Mouse (Mus musculus) CH12.LX (cell line): Measurements from ENCODE around the gene Prkag2. TPM values are rescaled to one million over a fixed set of nuclear protein-coding genes. Genes with fewer than 3 reads are reported as not detected.

ENCODE experiments used
- DNase-seq: peaks from one replicate; pipeline ENCODE4 v3.0.0-alpha.2; 2013; ENCODE audit errors: extremely low read depth
- H3K27ac ChIP-seq: 2 replicates; pipeline ENCODE4 v1.5.1; 2012; ENCODE audit warnings: low read depth, mild to moderate bottlenecking, control low read depth, moderate library complexity; ENCODE audit not compliant: insufficient read depth
- H3K27me3 ChIP-seq: replicated peaks from 2 replicates; pipeline ENCODE3; 2012; ENCODE audit warnings: inconsistent platforms
- H3K36me3 ChIP-seq, 2 experiments: replicated peaks in 1 of 2; 2 replicates each; pipeline versions ENCODE3 to v1.6.1; 2012; ENCODE audit warnings: inconsistent platforms in 1 of 2, low read length in 1 of 2, mild to moderate bottlenecking in 1 of 2, mixed read lengths in 1 of 2, moderate library complexity in 1 of 2; ENCODE audit not compliant: control insufficient read depth in 1 of 2, insufficient read depth in 1 of 2
- H3K4me1 ChIP-seq, 2 experiments: 2 replicates each; pipeline ENCODE4 v1.6.1; 2012; ENCODE audit warnings: inconsistent platforms in 1 of 2, moderate library complexity in 1 of 2; ENCODE audit not compliant: insufficient read depth in 2 of 2, control insufficient read depth in 1 of 2
- H3K4me2 ChIP-seq: 2 replicates; pipeline ENCODE4 v1.6.1; 2012; ENCODE audit warnings: low read depth, mild to moderate bottlenecking, control low read depth; ENCODE audit not compliant: poor library complexity, insufficient read depth, severe bottlenecking
- H3K4me3 ChIP-seq, 3 experiments: fragments of 150-350 bp in 1 of 3; sonication (generic) in 1 of 3; replicated peaks in 1 of 3; 2 replicates each; pipeline versions ENCODE3 to v1.5.1; 2011 to 2012; ENCODE audit warnings: low read depth in 2 of 3, low read length in 2 of 3, mild to moderate bottlenecking in 2 of 3, moderate library complexity in 2 of 3, control low read depth in 1 of 3, improper control_type of control experiment in 1 of 3, inconsistent platforms in 1 of 3, mixed read lengths in 1 of 3; ENCODE audit not compliant: poor library complexity in 1 of 3
- H3K79me2 ChIP-seq: replicated peaks from 2 replicates; pipeline ENCODE4 v1.6.1; 2012; ENCODE audit warnings: mild to moderate bottlenecking, moderate library complexity; ENCODE audit not compliant: control insufficient read depth, poor library complexity, insufficient read depth, severe bottlenecking; ENCODE audit errors: extremely low read depth
- H3K9ac ChIP-seq: 2 replicates; pipeline ENCODE4 v1.6.1; 2012; ENCODE audit warnings: low read depth, mild to moderate bottlenecking, control low read depth, moderate library complexity; ENCODE audit not compliant: insufficient read depth
- H3K9me3 ChIP-seq: replicated peaks from 2 replicates; pipeline ENCODE3; 2012; ENCODE audit warnings: low read length, inconsistent platforms, mixed read lengths
- E2F4 ChIP-seq: IDR thresholded peaks from 2 replicates; pipeline ENCODE4 v1.6.1; 2011; ENCODE audit warnings: low read depth, low read length, improper control_type of control experiment; ENCODE audit not compliant: insufficient replicate concordance
- EP300 ChIP-seq: IDR thresholded peaks from 2 replicates; pipeline ENCODE4 v1.6.1; 2011; ENCODE audit warnings: low read length, improper control_type of control experiment
- GABPA ChIP-seq: IDR thresholded peaks from 2 replicates; pipeline ENCODE4 v1.6.1; 2012; ENCODE audit warnings: low read depth, low read length, improper control_type of control experiment, inconsistent platforms; ENCODE audit not compliant: insufficient replicate concordance
- IRF4 ChIP-seq: IDR thresholded peaks from 2 replicates; pipeline ENCODE4 v1.6.1; 2014; ENCODE audit warnings: low read depth, mild to moderate bottlenecking, inconsistent platforms, low read length, improper control_type of control experiment
- KAT2A ChIP-seq: IDR thresholded peaks from 2 replicates; pipeline ENCODE4 v1.6.1; 2012; ENCODE audit warnings: low read length, improper control_type of control experiment, inconsistent platforms; ENCODE audit not compliant: insufficient replicate concordance
- MAX ChIP-seq: IDR thresholded peaks from 2 replicates; pipeline ENCODE4 v1.6.1; 2011; ENCODE audit warnings: low read length, improper control_type of control experiment
- MEF2A ChIP-seq: IDR thresholded peaks from 2 replicates; pipeline ENCODE4 v1.6.1; 2014; ENCODE audit warnings: low read depth, mild to moderate bottlenecking, inconsistent platforms, low read length, improper control_type of control experiment, borderline replicate concordance
- MXI1 ChIP-seq: IDR thresholded peaks from 2 replicates; pipeline ENCODE4 v1.6.1; 2011; ENCODE audit warnings: mild to moderate bottlenecking, low read depth, low read length, improper control_type of control experiment
- NRF1 ChIP-seq: IDR thresholded peaks from 2 replicates; pipeline ENCODE4 v1.6.1; 2014; ENCODE audit warnings: low read depth, mild to moderate bottlenecking, inconsistent platforms, low read length, improper control_type of control experiment, moderate library complexity
- SMC3 ChIP-seq: IDR thresholded peaks from 2 replicates; pipeline ENCODE4 v1.6.1; 2011; ENCODE audit warnings: low read depth, low read length, improper control_type of control experiment
- ZKSCAN1 ChIP-seq: IDR thresholded peaks from 2 replicates; pipeline ENCODE4 v1.6.1; 2012; ENCODE audit warnings: low read depth, inconsistent platforms, low read length, improper control_type of control experiment, borderline replicate concordance
- ZMIZ1 ChIP-seq: IDR thresholded peaks from 2 replicates; pipeline ENCODE4 v1.6.1; 2012; ENCODE audit warnings: low read depth, mild to moderate bottlenecking, inconsistent platforms, low read length, improper control_type of control experiment
- dilution Hi-C: fragments of 300-500 bp; cut with MboI; formaldehyde crosslinking; loops from 2 replicates; pipeline ENCODE4 v1.14.3; 2020; ENCODE audit warnings: low sequenced_read_pairs; ENCODE audit not compliant: extremely low pct_unique_long_range_greater_than_20kb, extremely low pct_ligation_motif_present
- in situ Hi-C: fragments of 300-500 bp; cut with MboI; formaldehyde crosslinking; loops from 3 replicates; pipeline ENCODE4 v1.14.3; 2019; ENCODE audit warnings: low sequenced_read_pairs, low pct_ligation_motif_present, low pct_unique_long_range_greater_than_20kb, mixed read lengths
- polyA plus RNA-seq: library from polyadenylated mRNA; unstranded; fragments of >175 nt; gene quantifications from 2 replicates; pipeline ENCODE4 v1.2.1, GENCODE M21; 2012; ENCODE audit warnings: low read depth; ENCODE audit not compliant: insufficient read length
- total RNA-seq, 2 experiments: library from RNA; depleted of rRNA; stranded (reverse); fragments of 300-350 nt in 1 of 2; fragments of >200 nt in 1 of 2; gene quantifications; 2 replicates each; pipeline ENCODE4 v1.2.3; 2012 to 2014

The Prkag2 gene
- total and polyA plus RNA-seq, 3 experiments, result 4.6 to 21.2 (median 8.8) TPM

DNA sequence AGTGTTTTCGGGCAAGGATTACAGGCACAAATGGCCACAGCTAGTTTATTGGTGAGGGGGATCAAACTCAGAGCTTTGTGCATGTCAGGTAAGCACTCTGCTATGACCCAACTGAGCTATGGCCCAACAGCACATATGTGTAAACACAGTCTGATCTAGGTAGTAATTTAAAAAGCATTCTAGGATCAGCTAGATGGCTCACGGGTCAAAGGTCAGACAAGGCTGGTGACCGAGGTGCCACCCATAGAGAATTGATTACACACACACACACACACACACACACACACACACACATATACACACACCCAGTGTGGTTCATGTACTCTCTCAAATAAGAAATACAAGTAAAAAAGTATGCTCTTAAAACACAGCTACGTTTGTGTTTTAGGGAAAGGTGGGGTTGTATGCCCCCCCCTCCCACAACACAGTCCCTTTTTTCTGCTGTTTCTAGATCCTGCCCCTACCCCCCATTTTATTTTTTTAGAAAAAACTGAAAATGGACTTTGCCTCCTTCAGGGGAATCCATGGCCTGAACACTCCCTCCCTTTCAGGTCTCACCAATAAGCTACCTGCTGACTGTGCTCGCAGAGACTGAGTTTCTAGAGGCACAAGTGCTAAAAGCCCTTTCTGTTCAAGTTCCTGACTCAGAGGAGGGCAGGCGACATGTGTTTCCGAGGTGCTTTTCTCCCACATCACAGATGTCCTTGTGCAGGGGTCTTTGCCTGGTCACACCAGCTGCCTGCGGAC lies 169.4 kb downstream of the Prkag2 start:
- dilution Hi-C loops (no loop called here), in situ Hi-C loops (no loop called here)
- no peak overlapping the region for H3K4me2 ChIP-seq
- no peaks in the 10 kb centered on the region for H3K4me1 ChIP-seq
- no peak overlapping the region for H3K9ac ChIP-seq
- no peak for DNase-seq
- H3K79me2 ChIP-seq, result no peaks in the 10 kb centered on the region
- no peak for TF ChIP-seq E2F4
- no peak for TF ChIP-seq IRF4
- no peak overlapping the region for H3K4me3 ChIP-seq
- peaks cover 3% of the 10 kb centered on the region for H3K9me3 ChIP-seq
- H3K27me3 ChIP-seq, result no peaks in the 10 kb centered on the region
- H3K36me3 ChIP-seq, result no peaks in the 10 kb centered on the region
- no peak overlapping the region for H3K27ac ChIP-seq

DNA sequence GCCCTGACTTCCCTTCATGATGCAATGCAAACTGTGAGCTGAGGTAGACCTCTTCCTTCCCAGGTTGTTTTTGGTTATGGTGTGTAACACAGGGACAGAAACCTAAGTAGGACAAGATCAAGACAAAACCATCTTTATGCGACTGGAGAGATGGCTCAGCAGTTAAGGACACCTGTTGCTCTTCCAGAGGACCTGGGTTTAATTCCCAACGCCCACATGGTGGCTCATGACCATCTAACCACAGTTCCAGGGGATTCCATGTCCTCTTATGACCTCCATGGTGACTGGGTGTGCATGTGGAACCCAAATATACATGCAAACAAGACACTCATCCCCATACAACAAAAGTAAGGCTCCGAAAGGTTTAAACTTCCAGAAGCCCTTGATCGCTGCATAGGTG lies 171.6 kb downstream of the Prkag2 start:
- in situ Hi-C loops (no loop called here), dilution Hi-C loops (no loop called here)
- Histone ChIP-seq H3K4me3 (no peak overlapping the region), H3K9ac (no peak overlapping the region), H3K4me2 (no peak overlapping the region), H3K27me3 (no peaks in the 10 kb centered on the region), H3K9me3 (peaks cover under 1% of the 10 kb centered on the region), H3K79me2 (no peaks in the 10 kb centered on the region), H3K36me3 (no peaks in the 10 kb centered on the region), H3K27ac (no peak overlapping the region), H3K4me1 (peaks cover 0 to 8% of the 10 kb centered on the region in 2 experiments; a peak in 1 of 4 replicates)
- TF ChIP-seq MEF2A, result no peak
- no peak for TF ChIP-seq ZKSCAN1
- no peak for TF ChIP-seq ZMIZ1
- no peak for TF ChIP-seq E2F4
- no peak for TF ChIP-seq KAT2A
- no peak for TF ChIP-seq NRF1
- no peak for TF ChIP-seq MXI1
- no peak for TF ChIP-seq SMC3
- no peak for TF ChIP-seq GABPA
- TF ChIP-seq EP300, result no peak
- DNase-seq, result no peak

- H3K79me2 ChIP-seq, result no peaks in the 10 kb centered on the region
- no peaks in the 10 kb centered on the region for H3K36me3 ChIP-seq
- in situ Hi-C loops, result no loop called here
- no peak overlapping the region for H3K4me3 ChIP-seq
- H3K27me3 ChIP-seq, result no peaks in the 10 kb centered on the region
- H3K9me3 ChIP-seq, result no peaks in the 10 kb centered on the region
- H3K9ac ChIP-seq, result no peak overlapping the region
- TF ChIP-seq MEF2A (no peak), MAX (no peak), ZMIZ1 (no peak)
- H3K4me1 ChIP-seq, result peaks cover 0 to 8% of the 10 kb centered on the region in 2 experiments; a peak in 1 of 4 replicates
- no peak for DNase-seq
- no peak overlapping the region for H3K27ac ChIP-seq
- no peak overlapping the region for H3K4me2 ChIP-seq
- dilution Hi-C loops, result no loop called here
Observed at GRCm38 (mm10) chr5:24927706-24928105, 172.7 kb downstream of the Prkag2 start.
